Mouse (Mus musculus): Measurements from ENCODE around the gene Ccdc137. TPM values are rescaled to one million over a fixed set of nuclear protein-coding genes. Genes with fewer than 3 reads are reported as not detected.

Gene Ccdc137
- polyA plus RNA-seq, 1 experiment from 2014 or later = 27.9 TPM

GRCm38 (mm10) chr11:120442765-120443280 is 15.1 kb upstream of the Ccdc137 start:
- H3K27me3 ChIP-seq (replicated peaks) = no peaks in the 10 kb centered on the region
- no peaks in the 10 kb centered on the region for H3K4me1 ChIP-seq
- H3K4me2 ChIP-seq = no peak overlapping the region
- H3K4me3 ChIP-seq = no peak overlapping the region
- no peak overlapping the region for H3K9ac ChIP-seq
- H3K9me3 ChIP-seq = no peaks in the 10 kb centered on the region
- 87% methylated on average over 3 of the region's 3 CpGs for WGBS
- no peak overlapping the region for H3K27ac ChIP-seq
- no peak for ATAC-seq (replicated peaks)
- H3K36me3 ChIP-seq (replicated peaks) = no peaks in the 10 kb centered on the region

GRCm38 (mm10) chr11:120444106-120444505 is 13.8 kb upstream of the Ccdc137 start:
- no peak overlapping the region for H3K27ac ChIP-seq
- ATAC-seq (replicated peaks) = no peak
- H3K9ac ChIP-seq = no peak overlapping the region
- no peak overlapping the region for H3K4me2 ChIP-seq
- 70% methylated on average over 6 of the region's 6 CpGs for WGBS
- no peaks in the 10 kb centered on the region for H3K36me3 ChIP-seq (replicated peaks)
- no peak overlapping the region for H3K4me3 ChIP-seq
- no peaks in the 10 kb centered on the region for H3K27me3 ChIP-seq (replicated peaks)
- no peaks in the 10 kb centered on the region for H3K9me3 ChIP-seq
- H3K4me1 ChIP-seq = no peaks in the 10 kb centered on the region

- no peaks in the 10 kb centered on the region for H3K4me1 ChIP-seq
- H3K27ac ChIP-seq = no peak overlapping the region
- no peaks in the 10 kb centered on the region for H3K9me3 ChIP-seq
- 84% methylated on average over 3 of the region's 3 CpGs for WGBS
- H3K4me3 ChIP-seq = no peak overlapping the region
- no peaks in the 10 kb centered on the region for H3K36me3 ChIP-seq (replicated peaks)
- no peak overlapping the region for H3K9ac ChIP-seq
- no peak for ATAC-seq (replicated peaks)
- H3K4me2 ChIP-seq = no peak overlapping the region
- no peaks in the 10 kb centered on the region for H3K27me3 ChIP-seq (replicated peaks)
Measured at GRCm38 (mm10) chr11:120445475-120445874, 12.4 kb upstream of the Ccdc137 start.

- no peak overlapping the region for H3K9ac ChIP-seq
- H3K27me3 ChIP-seq (replicated peaks) = no peaks in the 10 kb centered on the region
- H3K9me3 ChIP-seq = no peaks in the 10 kb centered on the region
- no peak overlapping the region for H3K27ac ChIP-seq
- H3K36me3 ChIP-seq (replicated peaks) = no peaks in the 10 kb centered on the region
- H3K4me2 ChIP-seq = no peak overlapping the region
- no peaks in the 10 kb centered on the region for H3K4me1 ChIP-seq
- H3K4me3 ChIP-seq = no peak overlapping the region
- ATAC-seq (replicated peaks) = no peak
- WGBS = 84% methylated on average over 7 of the region's 7 CpGs
Measured at GRCm38 (mm10) chr11:120447179-120447578, 10.7 kb upstream of the Ccdc137 start.

GRCm38 (mm10) chr11:120452246-120452645 is 5.7 kb upstream of the Ccdc137 start:
- H3K4me1 ChIP-seq = peaks cover 6% of the 10 kb centered on the region
- WGBS = 53% methylated on average over 3 of the region's 3 CpGs
- ATAC-seq (replicated peaks) = no peak

GRCm38 (mm10) chr11:120453306-120453705 is 4.6 kb upstream of the Ccdc137 start, which contains the start of gene Pde6g:
Gene Pde6g (minus strand): TSS chr11:120453500.
- WGBS = 92% methylated on average over 4 of the region's 4 CpGs
- H3K27ac ChIP-seq = no peak within 1 kb of the TSS
- no peak for ATAC-seq (replicated peaks)
- no peak within 1 kb of the TSS for H3K4me2 ChIP-seq
- H3K27me3 ChIP-seq (replicated peaks) = no peaks in the 10 kb centered on the region
- H3K4me1 ChIP-seq = peaks cover 9% of the 10 kb centered on the region
- no peaks in the 10 kb centered on the region for H3K9me3 ChIP-seq
- no peaks in the 10 kb centered on the region for H3K36me3 ChIP-seq (replicated peaks)
- H3K9ac ChIP-seq = no peak within 1 kb of the TSS
- no peak within 1 kb of the TSS for H3K4me3 ChIP-seq

More at GRCm38 (mm10) chr11:120452246-120452645, 5.7 kb upstream of the Ccdc137 start:
- H3K4me2 ChIP-seq = no peak overlapping the region
- H3K27me3 ChIP-seq (replicated peaks) = no peaks in the 10 kb centered on the region
- no peak overlapping the region for H3K4me3 ChIP-seq
- no peaks in the 10 kb centered on the region for H3K9me3 ChIP-seq
- H3K9ac ChIP-seq = no peak overlapping the region
- H3K36me3 ChIP-seq (replicated peaks) = no peaks in the 10 kb centered on the region
- no peak overlapping the region for H3K27ac ChIP-seq

GRCm38 (mm10) chr11:120454965-120455364 is 3.0 kb upstream of the Ccdc137 start:
- H3K36me3 ChIP-seq (replicated peaks) = no peaks in the 10 kb centered on the region
- no peaks in the 10 kb centered on the region for H3K9me3 ChIP-seq
- H3K4me2 ChIP-seq = no peak overlapping the region
- H3K9ac ChIP-seq = no peak overlapping the region
- WGBS = 91% methylated on average over 4 of the region's 4 CpGs
- no peak overlapping the region for H3K27ac ChIP-seq
- H3K27me3 ChIP-seq (replicated peaks) = no peaks in the 10 kb centered on the region
- no peak for ATAC-seq (replicated peaks)
- H3K4me1 ChIP-seq = peaks cover 22% of the 10 kb centered on the region
- H3K4me3 ChIP-seq = no peak overlapping the region

GRCm38 (mm10) chr11:120455413-120455812 is 2.5 kb upstream of the Ccdc137 start:
- H3K4me1 ChIP-seq = peaks cover 22% of the 10 kb centered on the region
- H3K9ac ChIP-seq = no peak overlapping the region
- H3K9me3 ChIP-seq = no peaks in the 10 kb centered on the region
- H3K4me3 ChIP-seq = no peak overlapping the region
- no peaks in the 10 kb centered on the region for H3K36me3 ChIP-seq (replicated peaks)
- no peak overlapping the region for H3K27ac ChIP-seq
- H3K27me3 ChIP-seq (replicated peaks) = no peaks in the 10 kb centered on the region
- H3K4me2 ChIP-seq = no peak overlapping the region
- ATAC-seq (replicated peaks) = no peak
- 97% methylated on average over 7 of the region's 7 CpGs for WGBS

GRCm38 (mm10) chr11:120457370-120457769 is 545 bp upstream of the Ccdc137 start:
- ATAC-seq (replicated peaks) = peak; percentile 26; the same call in 1 of the 2 replicates
- H3K27ac ChIP-seq = peak overlapping the region; percentile 79
- peak overlapping the region; percentile 59 for H3K4me3 ChIP-seq
- no peaks in the 10 kb centered on the region for H3K9me3 ChIP-seq
- H3K4me2 ChIP-seq = peak overlapping the region; percentile 91
- WGBS = 31% methylated on average over 14 of the region's 14 CpGs
- peak overlapping the region; percentile 87 for H3K9ac ChIP-seq
- peaks cover 17% of the 10 kb centered on the region; the same call in 1 of the 2 replicates for H3K36me3 ChIP-seq (replicated peaks)
- H3K27me3 ChIP-seq (replicated peaks) = no peaks in the 10 kb centered on the region
- peaks cover 22% of the 10 kb centered on the region for H3K4me1 ChIP-seq

- WGBS = 69% methylated on average over 6 of the region's 6 CpGs
Measured at GRCm38 (mm10) chr11:120458847-120459597, 1.1 kb downstream of the Ccdc137 start.

GRCm38 (mm10) chr11:120463536-120463935 is 5.6 kb downstream of the Ccdc137 start:
- WGBS = 89% methylated on average over 2 of the region's 2 CpGs
- ATAC-seq (replicated peaks) = no peak
- H3K4me1 ChIP-seq = peaks cover 34% of the 10 kb centered on the region
- no peak overlapping the region for H3K4me2 ChIP-seq
- no peak overlapping the region for H3K27ac ChIP-seq
- H3K27me3 ChIP-seq (replicated peaks) = no peaks in the 10 kb centered on the region
- no peak overlapping the region for H3K4me3 ChIP-seq
- no peaks in the 10 kb centered on the region for H3K9me3 ChIP-seq
- no peak overlapping the region for H3K9ac ChIP-seq
- peaks cover 20% of the 10 kb centered on the region; the same call in 1 of the 2 replicates for H3K36me3 ChIP-seq (replicated peaks)

More at GRCm38 (mm10) chr11:120458847-120459597, 1.1 kb downstream of the Ccdc137 start:
- H3K36me3 ChIP-seq (replicated peaks) = peaks cover 20% of the 10 kb centered on the region; the same call in 1 of the 2 replicates
- ATAC-seq (replicated peaks) = no peak
- H3K4me2 ChIP-seq = peak overlapping the region; percentile 91
- peak overlapping the region; percentile 87 for H3K9ac ChIP-seq
- H3K4me1 ChIP-seq = peaks cover 22% of the 10 kb centered on the region
- no peaks in the 10 kb centered on the region for H3K27me3 ChIP-seq (replicated peaks)
- H3K9me3 ChIP-seq = no peaks in the 10 kb centered on the region
- peak overlapping the region; percentile 59 for H3K4me3 ChIP-seq
- no peak overlapping the region for H3K27ac ChIP-seq

GRCm38 (mm10) chr11:120464365-120464764 is 6.5 kb downstream of the Ccdc137 start:
- no peaks in the 10 kb centered on the region for H3K27me3 ChIP-seq (replicated peaks)
- peaks cover 20% of the 10 kb centered on the region; the same call in 1 of the 2 replicates for H3K36me3 ChIP-seq (replicated peaks)
- H3K27ac ChIP-seq = no peak overlapping the region
- peaks cover 34% of the 10 kb centered on the region for H3K4me1 ChIP-seq
- 81% methylated on average over 5 of the region's 5 CpGs for WGBS
- no peak overlapping the region for H3K4me2 ChIP-seq
- H3K9ac ChIP-seq = no peak overlapping the region
- H3K4me3 ChIP-seq = no peak overlapping the region
- no peaks in the 10 kb centered on the region for H3K9me3 ChIP-seq
- no peak for ATAC-seq (replicated peaks)

All from midbrain, embryonic 15.5 days (tissue).